Mouse (Mus musculus) neural tube, embryonic 13.5 days (tissue): ENCODE data around the gene Phf21a. TPM values are rescaled to one million over a fixed set of nuclear protein-coding genes. Genes with fewer than 3 reads are reported as not detected.

Experiments
- ATAC-seq: fragments of 200-750 bp; cut with Nextera tagmentation; 2 replicates; pipeline ENCODE4 v1.8.0; 2017; ENCODE audit warnings: low read depth, mild to moderate bottlenecking, moderate TSS enrichment, moderate library complexity
- H3K27ac ChIP-seq: fragments of 300-500 bp; sonication (generic); replicated peaks from 2 replicates; pipeline ENCODE4 v1.5.1; 2015; ENCODE audit warnings: moderate library complexity, mild to moderate bottlenecking, inconsistent platforms
- H3K27me3 ChIP-seq: fragments of 300-500 bp; sonication (generic); 2 replicates; pipeline ENCODE4 v1.6.1; 2015; ENCODE audit warnings: mild to moderate bottlenecking, inconsistent platforms
- H3K36me3 ChIP-seq: fragments of 300-500 bp; sonication (generic); 2 replicates; pipeline ENCODE4 v1.6.1; 2015; ENCODE audit warnings: mild to moderate bottlenecking, inconsistent platforms
- H3K4me1 ChIP-seq: fragments of 300-500 bp; sonication (generic); replicated peaks from 2 replicates; pipeline ENCODE4 v1.6.1; 2015; ENCODE audit warnings: inconsistent platforms
- H3K4me2 ChIP-seq: fragments of 300-500 bp; sonication (generic); 2 replicates; pipeline ENCODE4 v1.6.1; 2015; ENCODE audit warnings: inconsistent platforms, mild to moderate bottlenecking, moderate library complexity
- H3K4me3 ChIP-seq: fragments of 300-500 bp; sonication (generic); 2 replicates; pipeline ENCODE4 v1.5.1; 2015; ENCODE audit warnings: mild to moderate bottlenecking, inconsistent platforms
- H3K9ac ChIP-seq: fragments of 300-500 bp; sonication (generic); 2 replicates; pipeline ENCODE4 v1.6.1; 2015; ENCODE audit warnings: moderate library complexity, mild to moderate bottlenecking, inconsistent platforms
- H3K9me3 ChIP-seq: fragments of 300-500 bp; sonication (generic); 2 replicates; pipeline ENCODE4 v1.6.1; 2016; ENCODE audit warnings: inconsistent platforms
- WGBS: fragments of 180-500 bp; shearing (Covaris S2); methylation state at CpG from one replicate; pipeline ENCODE4 v1.1.7; 2015; 5-methylcytosine and 5-hydroxymethylcytosine counted together
- polyA plus RNA-seq: library from polyadenylated mRNA; unstranded; fragments of >200 nt; fragmentation: Nextera tagmentation; extraction: Ambion mirVana; gene quantifications from 2 replicates; pipeline ENCODE4 v1.2.1, GENCODE M21; 2015

Gene Phf21a
- polyA plus RNA-seq, 1 experiment from 2014 or later = 38.5 TPM

DNA sequence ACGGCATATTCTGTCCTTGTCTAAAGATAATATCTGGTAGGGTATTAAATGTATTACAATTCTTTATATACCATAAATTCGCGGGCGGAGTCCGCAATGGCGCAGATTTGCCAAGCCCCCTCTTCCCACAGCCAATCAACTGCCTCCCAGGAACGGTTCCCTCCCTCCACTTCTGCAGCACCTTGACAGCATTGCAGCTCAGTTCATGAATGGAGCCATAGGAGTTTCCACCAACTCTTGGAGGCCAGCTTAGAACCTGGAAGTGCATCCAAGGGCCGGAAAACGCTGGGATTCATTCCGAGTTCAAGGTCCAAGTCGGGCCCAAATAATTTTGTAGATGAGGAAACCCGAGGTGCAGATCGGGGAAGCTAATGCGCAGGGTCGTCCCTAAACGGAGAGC, 281.6 kb downstream of the Phf21a start, which contains the start of the genes Pex16 and Large2:
Gene Pex16 (plus strand): TSS at position 163 of the 400 bp plus-strand sequence.
Gene Large2 (minus strand): TSS at position 356 of the 400 bp plus-strand sequence.
- H3K27ac ChIP-seq = peak within 1 kb of the TSS; percentile 86
- peaks cover 56% of the 10 kb centered on the region for H3K4me1 ChIP-seq
- peak within 1 kb of the TSS; percentile 98 for H3K4me2 ChIP-seq
- ATAC-seq = peak; percentile 54
- H3K9ac ChIP-seq = peak within 1 kb of the TSS; percentile 85
- peaks cover 26% of the 10 kb centered on the region for H3K36me3 ChIP-seq
- H3K4me3 ChIP-seq = peak within 1 kb of the TSS; percentile 85
- 3% methylated on average over 16 of the region's 16 CpGs for WGBS
- peaks cover 31% of the 10 kb centered on the region for H3K27me3 ChIP-seq
- no peaks in the 10 kb centered on the region for H3K9me3 ChIP-seq

DNA sequence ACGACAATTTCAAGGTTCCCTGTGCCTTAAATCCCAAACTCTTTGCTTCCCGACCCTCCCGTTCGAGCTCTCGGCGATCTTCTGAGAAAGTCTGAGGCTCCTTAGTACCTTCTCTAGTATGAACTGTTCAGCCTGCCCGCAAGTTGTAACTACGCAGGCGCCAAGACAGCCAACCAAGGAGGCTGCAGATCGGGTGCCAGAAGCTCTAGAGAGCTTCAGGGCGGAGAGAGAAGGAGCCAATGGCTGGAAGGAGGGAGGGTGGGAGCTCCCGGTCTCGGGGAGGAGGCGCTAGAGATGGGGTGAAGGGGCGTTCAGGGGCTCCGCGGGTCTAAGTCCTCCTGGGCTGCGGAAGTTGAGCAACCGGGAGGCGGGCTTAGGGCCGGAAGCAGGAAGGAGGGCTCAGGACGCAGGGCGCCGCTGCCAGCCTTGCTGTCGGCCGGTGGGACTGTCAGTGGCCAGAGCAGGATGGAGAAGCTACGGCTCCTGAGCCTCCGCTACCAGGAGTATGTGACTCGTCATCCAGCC, 282.2 kb downstream of the Phf21a start:
- Histone ChIP-seq H3K36me3 (peaks cover 32% of the 10 kb centered on the region), H3K9ac (peak overlapping the region; percentile 85), H3K4me3 (peak overlapping the region; percentile 85), H3K27me3 (peaks cover 25% of the 10 kb centered on the region), H3K27ac (peak overlapping the region; percentile 86), H3K4me2 (peak overlapping the region; percentile 98), H3K9me3 (no peaks in the 10 kb centered on the region), H3K4me1 (peaks cover 55% of the 10 kb centered on the region)
- 0% methylated on average over 29 of the region's 29 CpGs for WGBS
- peak; percentile 92 for ATAC-seq

DNA sequence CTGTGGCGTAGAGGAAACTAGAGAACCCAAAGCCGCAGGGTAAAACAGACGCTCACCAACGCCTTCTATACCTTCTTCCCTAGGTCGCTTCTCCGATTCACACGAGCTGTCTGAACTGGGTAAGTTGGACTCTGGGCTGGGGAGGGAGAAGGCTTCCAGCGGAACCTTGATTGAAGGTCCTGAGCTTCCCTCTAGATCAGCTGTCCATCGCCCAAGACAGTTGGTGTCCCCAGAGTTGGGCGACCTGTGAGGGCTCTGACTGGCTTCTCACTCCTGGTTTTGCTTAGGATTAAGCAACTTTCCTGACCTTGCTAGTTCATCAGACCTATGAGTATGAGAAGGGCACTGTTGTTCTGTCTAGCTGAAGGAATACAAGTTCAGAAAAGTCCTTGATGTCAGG, 282.9 kb downstream of the Phf21a start:
- H3K27me3 ChIP-seq = peaks cover 19% of the 10 kb centered on the region
- no peaks in the 10 kb centered on the region for H3K9me3 ChIP-seq
- ATAC-seq = no peak
- H3K27ac ChIP-seq = peak overlapping the region; percentile 86
- H3K4me2 ChIP-seq = peak overlapping the region; percentile 98
- H3K4me3 ChIP-seq = peak overlapping the region; percentile 85
- H3K4me1 ChIP-seq = peaks cover 49% of the 10 kb centered on the region
- H3K36me3 ChIP-seq = peaks cover 38% of the 10 kb centered on the region
- 13% methylated on average over 10 of the region's 10 CpGs for WGBS
- H3K9ac ChIP-seq = peak overlapping the region; percentile 85

DNA sequence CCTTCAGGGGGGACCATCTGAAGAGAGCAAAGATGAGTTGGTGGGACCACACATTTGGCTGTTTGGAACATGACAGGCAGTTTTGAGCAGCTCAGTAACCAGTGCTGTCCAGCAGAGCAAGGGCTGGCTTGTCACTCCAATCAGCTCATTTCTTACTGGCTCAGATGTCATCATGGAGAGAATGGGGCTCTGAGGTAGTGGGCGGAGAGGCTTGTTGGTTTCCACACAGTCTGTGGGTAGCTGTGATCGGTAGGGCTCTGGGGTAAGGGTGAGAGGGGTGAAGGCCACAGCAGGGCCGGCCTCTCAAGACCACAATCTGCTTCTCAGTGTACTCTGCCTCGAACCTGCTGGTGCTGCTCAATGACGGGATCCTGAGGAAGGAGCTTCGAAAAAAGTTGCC, 283.4 kb downstream of the Phf21a start:
- Histone ChIP-seq H3K4me1 (peaks cover 44% of the 10 kb centered on the region), H3K4me2 (peak overlapping the region; percentile 98), H3K9ac (peak overlapping the region; percentile 85), H3K9me3 (no peaks in the 10 kb centered on the region), H3K27ac (no peak overlapping the region), H3K27me3 (peaks cover 14% of the 10 kb centered on the region), H3K4me3 (peak overlapping the region; percentile 85), H3K36me3 (peaks cover 43% of the 10 kb centered on the region)
- ATAC-seq = no peak
- 83% methylated on average over 6 of the region's 6 CpGs for WGBS

DNA sequence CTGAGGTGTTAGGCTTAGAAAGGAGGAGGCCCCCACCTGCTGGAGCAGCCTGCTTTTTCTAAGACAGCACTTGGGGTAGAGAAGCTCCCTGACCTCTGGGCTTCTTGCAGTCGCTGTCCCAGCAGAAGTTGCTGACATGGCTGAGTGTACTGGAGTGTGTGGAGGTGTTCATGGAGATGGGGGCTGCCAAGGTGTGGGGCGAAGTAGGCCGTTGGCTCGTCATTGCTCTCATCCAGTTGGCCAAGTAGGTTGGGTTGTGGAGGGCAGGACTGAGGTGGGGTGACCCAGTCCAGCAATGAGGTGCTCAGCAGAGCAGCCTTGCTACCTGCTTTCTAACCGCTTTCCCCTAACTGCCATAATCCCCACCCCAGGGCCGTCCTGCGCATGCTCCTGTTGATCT, 284.4 kb downstream of the Phf21a start:
- Histone ChIP-seq H3K4me2 (no peak overlapping the region), H3K27ac (no peak overlapping the region), H3K36me3 (peaks cover 54% of the 10 kb centered on the region), H3K4me3 (no peak overlapping the region), H3K9me3 (no peaks in the 10 kb centered on the region), H3K27me3 (peaks cover 3% of the 10 kb centered on the region; the same call in 1 of the 2 replicates), H3K9ac (no peak overlapping the region), H3K4me1 (peaks cover 34% of the 10 kb centered on the region)
- ATAC-seq = no peak
- 89% methylated on average over 7 of the region's 7 CpGs for WGBS

DNA sequence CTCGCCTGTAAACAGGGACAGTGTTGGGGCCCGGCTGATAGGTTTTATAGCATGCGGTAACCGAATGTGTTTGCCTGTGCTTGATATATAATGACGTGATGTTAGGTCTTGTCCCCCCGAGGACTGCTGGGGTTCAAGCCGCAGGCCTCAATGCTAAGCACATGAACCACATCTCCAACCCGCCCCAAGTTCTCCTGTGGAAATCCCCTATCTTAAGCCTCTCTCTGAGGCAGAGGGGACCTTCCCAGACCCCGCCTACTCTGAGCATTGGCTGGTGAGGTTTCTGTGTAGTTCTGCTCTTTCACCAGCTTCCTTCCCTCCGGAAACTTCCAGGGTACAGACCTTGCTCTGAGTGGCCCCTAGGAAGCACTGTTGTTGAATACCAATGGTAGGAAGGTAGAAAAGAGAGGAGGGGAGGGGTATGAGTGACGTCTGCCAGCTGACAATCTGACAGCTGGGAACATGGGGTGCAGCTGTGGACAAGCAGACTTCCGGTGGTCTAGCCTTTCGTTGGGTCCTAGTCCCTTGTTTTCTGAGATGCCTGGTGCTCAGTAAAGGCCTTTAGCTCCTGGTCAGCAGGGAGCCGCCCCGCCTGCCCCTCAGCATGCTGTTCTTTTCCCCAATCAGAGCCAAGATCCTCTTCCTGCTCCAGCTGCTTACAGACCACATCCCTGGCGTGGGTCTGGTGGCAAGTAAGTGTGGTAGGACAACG, 287.0 kb downstream of the Phf21a start:
- H3K9ac ChIP-seq = no peak overlapping the region
- H3K27me3 ChIP-seq = no peaks in the 10 kb centered on the region
- peaks cover 80% of the 10 kb centered on the region for H3K36me3 ChIP-seq
- 81% methylated on average over 17 of the region's 17 CpGs for WGBS
- H3K4me1 ChIP-seq = peaks cover 11% of the 10 kb centered on the region
- no peak overlapping the region for H3K4me3 ChIP-seq
- no peaks in the 10 kb centered on the region for H3K9me3 ChIP-seq
- no peak for ATAC-seq
- no peak overlapping the region for H3K27ac ChIP-seq
- H3K4me2 ChIP-seq = no peak overlapping the region

DNA sequence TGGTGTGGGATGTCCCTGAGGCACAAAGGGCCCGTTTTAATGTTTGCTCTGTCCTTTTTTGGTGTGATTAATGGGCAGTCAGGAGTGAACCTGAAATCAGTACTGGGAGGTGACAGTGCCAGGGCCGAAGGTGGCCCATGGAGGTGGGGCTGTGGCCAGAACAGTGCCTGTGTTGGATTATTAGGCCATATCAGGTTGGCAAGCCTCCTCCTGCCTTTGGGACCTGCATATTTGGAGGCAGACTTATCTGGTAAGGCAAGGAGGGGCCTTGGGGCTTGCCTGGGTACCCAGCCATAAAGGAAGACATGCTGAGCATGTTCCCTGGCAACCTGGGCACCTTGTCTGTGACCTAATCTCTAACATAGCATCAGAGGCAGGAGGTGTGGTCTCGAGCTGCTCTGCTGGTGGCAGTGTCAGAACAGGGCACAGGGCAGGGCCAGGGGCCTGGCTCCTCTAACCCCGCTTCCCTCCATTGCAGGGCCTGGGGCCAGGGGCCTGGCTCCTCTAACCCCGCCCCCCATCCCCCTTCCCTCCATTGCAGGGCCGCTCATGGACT, 287.7 kb downstream of the Phf21a start:
- Histone ChIP-seq H3K4me1 (peaks cover 10% of the 10 kb centered on the region), H3K36me3 (peaks cover 86% of the 10 kb centered on the region), H3K9me3 (no peaks in the 10 kb centered on the region), H3K4me3 (no peak overlapping the region), H3K9ac (0 out of 2 replicates have a peak overlapping the region, but pooled peaks have one; percentile 2), H3K4me2 (no peak overlapping the region), H3K27me3 (no peaks in the 10 kb centered on the region), H3K27ac (no peak overlapping the region)
- WGBS = 81% methylated on average over 6 of the region's 6 CpGs
- ATAC-seq = no peak

DNA sequence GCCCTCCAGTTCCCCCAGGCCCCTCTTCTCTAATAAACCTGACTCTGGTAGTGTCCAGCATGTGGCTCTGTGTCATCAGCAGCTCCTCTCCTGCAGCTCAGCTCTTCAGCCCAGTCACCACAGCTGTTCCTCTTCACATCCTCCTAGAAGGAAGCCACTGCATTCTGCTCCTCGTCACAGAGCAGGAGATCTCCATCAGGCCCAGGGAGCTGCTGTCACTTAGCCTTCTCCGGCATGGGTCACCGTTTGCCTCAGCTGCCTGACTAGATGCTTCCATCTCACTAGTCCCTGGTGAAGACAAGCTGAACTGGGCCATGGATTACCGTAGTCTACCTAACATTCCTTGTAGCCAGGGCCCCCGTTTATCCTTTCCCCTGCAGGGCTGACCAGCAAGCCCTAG, 288.2 kb downstream of the Phf21a start:
- no peak for ATAC-seq
- H3K4me2 ChIP-seq = no peak overlapping the region

DNA sequence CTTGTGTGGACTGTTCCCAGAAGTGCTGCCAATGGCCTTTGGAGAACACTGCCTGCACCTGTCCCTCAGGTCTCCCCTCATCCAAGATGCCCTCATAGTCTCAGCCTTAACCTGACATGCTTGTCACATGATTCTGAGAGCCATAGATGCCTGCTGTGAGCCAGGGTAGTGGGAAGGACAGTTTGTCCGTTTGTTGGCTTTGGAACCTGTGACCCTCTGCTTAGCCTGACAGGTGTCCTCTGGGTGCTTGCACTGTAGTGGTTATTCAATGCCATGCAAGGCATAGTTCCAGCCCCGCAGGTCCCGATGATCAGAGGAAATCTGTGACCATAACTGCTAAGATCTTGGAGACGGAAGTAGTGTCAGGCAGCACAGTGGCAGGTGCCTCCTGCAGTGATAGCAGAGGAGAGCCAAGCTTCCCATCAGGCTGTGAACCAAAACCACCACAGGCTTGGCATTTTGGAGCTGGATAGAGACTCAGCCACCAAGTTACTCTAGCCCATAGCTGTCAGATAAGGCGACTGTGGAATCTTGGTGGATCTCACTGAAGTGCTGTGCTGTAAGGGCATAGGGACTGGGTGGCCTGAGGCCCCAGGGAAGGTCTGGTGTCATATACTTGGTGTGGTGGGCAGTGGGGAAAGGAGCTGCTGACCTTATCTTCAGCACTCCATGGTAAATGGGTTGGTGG, 289.1 kb downstream of the Phf21a start, which contains the start of gene 1700029I15Rik:
Gene 1700029I15Rik (plus strand): TSS at position 638 of the 688 bp plus-strand sequence.
- no peak within 1 kb of the TSS for H3K4me3 ChIP-seq
- no peaks in the 10 kb centered on the region for H3K27me3 ChIP-seq
- peaks cover 100% of the 10 kb centered on the region for H3K36me3 ChIP-seq
- H3K9me3 ChIP-seq = no peaks in the 10 kb centered on the region
- H3K4me1 ChIP-seq = peaks cover 12% of the 10 kb centered on the region
- H3K4me2 ChIP-seq = no peak within 1 kb of the TSS
- WGBS = 86% methylated on average over 5 of the region's 5 CpGs
- H3K9ac ChIP-seq = no peak within 1 kb of the TSS
- H3K27ac ChIP-seq = no peak within 1 kb of the TSS
- ATAC-seq = no peak

More for the DNA sequence above, 288.2 kb downstream of the Phf21a start:
- WGBS = 93% methylated on average over 5 of the region's 5 CpGs
- no peaks in the 10 kb centered on the region for H3K9me3 ChIP-seq
- H3K27me3 ChIP-seq = no peaks in the 10 kb centered on the region
- H3K9ac ChIP-seq = no peak overlapping the region
- peaks cover 92% of the 10 kb centered on the region for H3K36me3 ChIP-seq
- no peak overlapping the region for H3K4me3 ChIP-seq
- peaks cover 9% of the 10 kb centered on the region for H3K4me1 ChIP-seq
- 0 out of 2 replicates have a peak overlapping the region, but pooled peaks have one; percentile 4 for H3K27ac ChIP-seq

DNA sequence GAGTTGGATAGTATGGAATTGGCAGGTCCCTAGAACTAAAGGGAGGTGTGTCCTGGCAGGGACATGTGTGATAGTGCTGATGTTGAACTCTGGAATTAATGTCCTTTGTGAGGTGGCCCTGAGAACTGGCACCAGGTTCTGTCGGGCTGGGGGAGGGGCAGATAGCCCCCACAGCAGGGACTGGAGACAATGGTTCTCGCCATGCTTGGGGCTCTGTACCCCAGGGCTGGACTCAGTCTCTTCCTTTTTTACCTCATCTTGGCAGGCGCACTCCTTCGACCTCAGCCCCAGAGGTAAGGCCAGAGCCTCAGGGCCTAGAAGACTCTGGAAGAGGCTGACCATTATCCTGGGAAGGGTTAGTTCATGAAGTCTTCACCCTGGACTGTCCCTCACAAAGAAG, 289.8 kb downstream of the Phf21a start:
- peaks cover 100% of the 10 kb centered on the region for H3K36me3 ChIP-seq
- H3K4me2 ChIP-seq = no peak overlapping the region
- H3K4me1 ChIP-seq = peaks cover 19% of the 10 kb centered on the region
- WGBS = 87% methylated on average over 4 of the region's 4 CpGs
- no peaks in the 10 kb centered on the region for H3K9me3 ChIP-seq
- H3K27ac ChIP-seq = no peak overlapping the region
- H3K4me3 ChIP-seq = no peak overlapping the region
- H3K9ac ChIP-seq = no peak overlapping the region
- no peak for ATAC-seq
- H3K27me3 ChIP-seq = no peaks in the 10 kb centered on the region

DNA sequence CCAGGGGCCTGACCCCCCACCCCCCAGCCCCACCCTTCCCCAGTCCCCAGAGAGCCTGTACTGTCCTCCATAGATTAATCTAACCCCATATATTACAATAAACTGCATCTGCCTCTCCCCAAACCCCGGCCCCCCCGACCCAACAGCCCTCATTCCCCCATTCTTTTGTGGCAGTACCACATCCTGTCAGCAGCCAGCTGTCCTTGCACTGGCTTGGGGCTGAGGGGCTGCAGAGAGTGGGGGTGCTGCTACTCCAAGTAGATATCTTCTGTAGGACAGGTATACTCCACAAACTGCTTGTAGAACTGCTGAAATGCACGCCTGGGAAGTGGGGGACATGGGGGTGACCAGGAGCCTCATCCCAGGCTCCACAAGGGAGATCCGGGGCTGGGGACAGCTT, 291.2 kb downstream of the Phf21a start:
- Histone ChIP-seq H3K9ac (no peak overlapping the region), H3K4me1 (peaks cover 30% of the 10 kb centered on the region), H3K36me3 (peaks cover 86% of the 10 kb centered on the region), H3K9me3 (no peaks in the 10 kb centered on the region), H3K4me2 (no peak overlapping the region), H3K4me3 (no peak overlapping the region), H3K27me3 (no peaks in the 10 kb centered on the region), H3K27ac (no peak overlapping the region)
- ATAC-seq = no peak
- 78% methylated on average over 4 of the region's 4 CpGs for WGBS
